Mouse (Mus musculus) brain, embryonic 14.5 days (tissue): Measurements from ENCODE around the gene Snx27. TPM values are rescaled to one million over a fixed set of nuclear protein-coding genes. Genes with fewer than 3 reads are reported as not detected.

Experiments used
- DNase-seq: peaks from one replicate; pipeline ENCODE4 v3.0.0-alpha.2; 2011; ENCODE audit warnings: low read depth
- CTCF ChIP-seq: fragments of 200-500 bp; IDR thresholded peaks from 2 replicates; pipeline ENCODE4 v1.5.1; 2012; ENCODE audit warnings: inconsistent platforms, mild to moderate bottlenecking, moderate library complexity, borderline replicate concordance; ENCODE audit not compliant: insufficient read depth, insufficient read length; ENCODE audit errors: extremely low read depth
- POLR2A ChIP-seq: fragments of 200-500 bp; IDR thresholded peaks from 2 replicates; pipeline ENCODE4 v1.6.1; 2012; ENCODE audit warnings: mild to moderate bottlenecking, inconsistent platforms, borderline replicate concordance; ENCODE audit not compliant: poor library complexity, insufficient read depth, insufficient read length, severe bottlenecking; ENCODE audit errors: extremely low read depth
- polyA plus RNA-seq: library from polyadenylated mRNA; depleted of rRNA; stranded (reverse); fragments of >200 nt; gene quantifications from 2 replicates; pipeline ENCODE4 v1.2.3, GENCODE M21; 2012

The Snx27 gene
- polyA plus RNA-seq, 1 experiment, result 45.1 TPM

- TF ChIP-seq POLR2A (no peak), CTCF (no peak)
- no peak for DNase-seq
Observed at GRCm38 (mm10) chr3:94487581-94487980, 94.9 kb downstream of the Snx27 start.

- peak; percentile 68 for DNase-seq
- no peak for TF ChIP-seq CTCF
- no peak for TF ChIP-seq POLR2A
Observed at GRCm38 (mm10) chr3:94485922-94486321, 96.6 kb downstream of the Snx27 start.

GRCm38 (mm10) chr3:94483790-94484439 lies 98.6 kb downstream of the Snx27 start:
- TF ChIP-seq CTCF (no peak), POLR2A (no peak)
- peak; percentile 98 for DNase-seq

GRCm38 (mm10) chr3:94482764-94483385 lies 99.6 kb downstream of the Snx27 start:
- no peak for TF ChIP-seq CTCF
- no peak for DNase-seq

- no peak for DNase-seq
Observed at GRCm38 (mm10) chr3:94481429-94481828, 101.1 kb downstream of the Snx27 start.

GRCm38 (mm10) chr3:94480291-94480884 lies 102.1 kb downstream of the Snx27 start, which contains the start of gene Riiad1:
Gene Riiad1 (minus strand): TSS chr3:94480341.
- DNase-seq, result peak; percentile 57
- TF ChIP-seq CTCF, result no peak
- TF ChIP-seq POLR2A, result no peak

More at GRCm38 (mm10) chr3:94481429-94481828, 101.1 kb downstream of the Snx27 start:
- TF ChIP-seq CTCF (no peak), POLR2A (no peak)

- DNase-seq, result no peak
- TF ChIP-seq CTCF (no peak), POLR2A (no peak)
Observed at GRCm38 (mm10) chr3:94479564-94479963, 103.0 kb downstream of the Snx27 start.

- TF ChIP-seq CTCF (no peak), POLR2A (no peak)
- DNase-seq, result peak; percentile 55
Observed at GRCm38 (mm10) chr3:94478591-94479169, 103.8 kb downstream of the Snx27 start.

GRCm38 (mm10) chr3:94477981-94478422 lies 104.5 kb downstream of the Snx27 start, which contains the start of gene Celf3:
Gene Celf3 (plus strand): TSS chr3:94478295.
- no peak for TF ChIP-seq CTCF
- TF ChIP-seq POLR2A, result peak; percentile 50; the same call in 1 of the 2 replicates
- DNase-seq, result peak; percentile 98

GRCm38 (mm10) chr3:94477444-94477843 lies 105.1 kb downstream of the Snx27 start:
- DNase-seq, result peak; percentile 64
- no peak for TF ChIP-seq CTCF

- no peak for DNase-seq
- TF ChIP-seq POLR2A (no peak), CTCF (no peak)
Observed at GRCm38 (mm10) chr3:94476301-94477035, 106.0 kb downstream of the Snx27 start.
